Mouse (Mus musculus): ENCODE measurements around the gene Trpc5. TPM values are rescaled to one million over a fixed set of nuclear protein-coding genes. Genes with fewer than 3 reads are reported as not detected.
A peak's percentile ranks its signal among the peaks of the same experiment; 100 is the strongest.

Gene Trpc5
- total RNA-seq (2021), result 10 to 100 TPM; 23.1 to 27.9 TPM
- long read RNA-seq, experiment 1, full-length matches to known transcripts, result 1 of 1 reads
- long read RNA-seq, experiment 1, partial matches to known transcripts, result 0 of 1 reads
- long read RNA-seq, experiment 1, other reads (novel, unspliced or antisense), result 0 of 1 reads
- long read RNA-seq, experiment 2, full-length matches to known transcripts, result 1 of 1 reads
- long read RNA-seq, experiment 2, partial matches to known transcripts, result 0 of 1 reads
- long read RNA-seq, experiment 2, other reads (novel, unspliced or antisense), result 0 of 1 reads

DNA sequence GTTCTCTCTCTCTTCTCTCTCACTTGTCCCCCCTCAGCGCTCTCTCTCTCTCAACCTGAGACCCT lies at the start of gene Trpc5:
Gene Trpc5, minus strand, starts transcription at position 39 of the 65 bp plus-strand sequence.
- intact Hi-C loops (cut with DNase I), result no loop called here
- no peak for DNase-seq (ENCODE audit: low spot score in 2 of 2)

DNA sequence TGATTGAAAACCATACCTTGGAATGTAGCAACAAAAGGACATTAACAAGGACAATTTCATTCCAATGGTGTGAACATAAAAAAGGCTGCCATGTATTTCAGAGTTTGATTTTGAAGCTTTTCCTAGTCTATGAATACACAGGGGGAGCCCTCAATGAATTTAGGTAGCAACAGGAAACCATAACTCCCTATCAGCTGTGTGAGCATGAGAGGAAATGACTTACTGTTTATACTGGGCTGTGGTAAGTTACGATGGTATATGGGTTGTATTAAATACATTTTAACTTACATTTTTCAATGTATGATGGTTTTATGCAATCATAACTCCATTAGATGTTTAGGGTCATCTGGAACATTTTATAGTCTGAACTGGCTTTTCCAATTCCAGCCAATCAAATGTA lies 28.4 kb upstream of the Trpc5 start:
- DNase-seq (ENCODE audit: low spot score in 2 of 2), result no peak
- intact Hi-C loops (cut with DNase I), result no loop called here

DNA sequence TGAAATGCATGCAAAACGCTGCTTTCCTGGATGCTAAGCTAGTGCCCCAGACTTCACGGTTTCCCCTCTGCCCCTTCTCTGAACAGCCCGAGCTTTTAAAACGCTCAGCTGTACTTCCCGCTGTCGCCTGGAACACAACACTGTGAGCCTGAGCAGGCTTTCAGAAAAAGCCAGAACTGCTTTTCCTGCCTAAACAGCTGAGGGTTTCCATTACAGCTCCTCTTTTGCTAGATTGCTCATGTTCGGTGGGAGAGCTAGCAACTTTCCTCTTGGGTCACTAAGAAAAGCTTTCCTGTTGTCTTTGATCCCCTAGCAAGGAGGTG lies 1.8 kb upstream of the Trpc5 start:
- DNase-seq (ENCODE audit: low spot score in 2 of 2), result peak; percentile 4 to 8
- intact Hi-C loops (cut with DNase I), result no loop called here

DNA sequence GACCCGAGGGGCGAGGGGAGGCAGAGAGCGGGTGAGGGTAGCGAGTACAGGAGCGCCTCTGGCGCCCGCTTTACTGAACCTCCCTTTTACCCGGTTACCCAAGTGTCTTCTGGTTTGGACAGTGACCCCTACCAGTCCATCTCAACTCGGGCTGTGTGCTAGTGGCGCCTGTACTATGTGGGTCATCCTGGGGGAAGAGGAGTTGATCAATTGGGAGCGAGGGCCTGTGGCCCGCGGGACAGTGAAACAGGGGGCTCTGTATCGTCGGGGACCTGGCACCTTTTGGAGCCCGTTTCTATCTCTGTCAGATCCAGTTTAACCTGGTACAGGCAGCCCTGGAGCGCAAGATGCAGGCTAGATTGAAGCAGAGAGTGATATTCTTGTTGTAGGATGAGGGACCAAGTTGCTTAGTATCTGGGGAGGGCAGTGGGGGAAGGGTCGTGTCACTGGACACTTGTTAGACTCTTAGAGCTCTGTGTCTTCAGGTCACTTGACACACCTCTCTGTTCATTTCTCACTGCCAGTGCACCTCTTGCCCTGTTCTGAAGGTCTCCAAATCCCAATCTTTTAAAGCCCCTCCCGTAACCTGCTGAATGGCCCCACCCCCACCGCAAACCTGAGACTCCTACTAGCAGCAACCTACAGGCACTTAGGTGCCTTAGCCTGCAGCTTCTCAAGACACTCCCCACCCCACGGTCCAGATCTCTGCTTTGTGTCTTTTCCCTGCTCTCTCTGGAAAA lies 1.3 kb upstream of the Trpc5 start:
- peak in 1 of 2 experiments; percentile 8 for DNase-seq (ENCODE audit: low spot score in 2 of 2)
- intact Hi-C loops (cut with DNase I), result no loop called here

DNA sequence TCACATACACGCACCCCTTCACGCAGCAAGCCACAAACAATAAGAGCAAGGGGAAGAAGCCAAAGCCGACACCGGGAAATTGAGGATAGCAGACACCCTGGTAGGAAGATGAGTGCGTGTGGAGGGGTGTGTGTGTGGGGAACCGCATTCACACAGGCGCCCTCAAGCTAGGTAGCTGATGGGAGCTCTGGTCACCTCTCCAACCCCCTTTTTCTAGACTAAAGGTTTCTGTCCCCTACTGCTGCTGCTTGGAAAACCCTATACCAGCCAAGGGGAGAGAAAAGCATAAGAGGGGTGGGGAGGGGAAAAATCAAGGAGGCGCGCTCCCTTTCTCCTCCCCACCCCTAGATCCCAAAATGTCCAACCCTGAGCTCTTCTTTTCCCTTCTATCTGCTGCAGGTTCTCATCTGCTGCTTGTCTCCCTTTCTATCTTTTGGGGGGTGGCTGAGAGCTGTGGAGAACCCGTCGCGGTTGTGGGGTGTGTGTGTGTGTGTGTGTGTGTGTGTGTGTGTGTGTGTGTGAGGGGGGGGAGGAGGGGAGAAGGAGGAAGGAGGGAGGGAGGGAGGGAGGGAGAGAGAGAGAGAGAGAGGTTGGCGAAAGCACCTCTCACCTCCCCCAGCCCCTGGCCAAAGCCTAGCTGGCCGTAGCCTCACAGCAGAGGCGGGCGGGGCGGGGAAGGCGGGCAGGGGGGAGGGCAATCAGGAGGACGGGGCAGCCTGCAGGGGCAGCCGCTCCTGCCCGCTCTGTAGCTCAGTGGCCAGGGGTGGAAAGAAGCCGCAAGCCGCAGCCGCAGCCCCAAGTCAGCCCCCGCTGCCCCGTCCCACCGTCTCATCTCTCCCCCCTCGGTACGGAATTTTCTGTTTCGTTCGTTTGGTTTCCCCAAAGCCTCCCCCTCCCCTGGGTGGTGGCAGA lies 483 bp upstream of the Trpc5 start, which contains the start of gene Rtl4:
Gene Rtl4, plus strand, starts transcription at position 701 of the 912 bp plus-strand sequence.
- intact Hi-C loops (cut with DNase I), result no loop called here

DNA sequence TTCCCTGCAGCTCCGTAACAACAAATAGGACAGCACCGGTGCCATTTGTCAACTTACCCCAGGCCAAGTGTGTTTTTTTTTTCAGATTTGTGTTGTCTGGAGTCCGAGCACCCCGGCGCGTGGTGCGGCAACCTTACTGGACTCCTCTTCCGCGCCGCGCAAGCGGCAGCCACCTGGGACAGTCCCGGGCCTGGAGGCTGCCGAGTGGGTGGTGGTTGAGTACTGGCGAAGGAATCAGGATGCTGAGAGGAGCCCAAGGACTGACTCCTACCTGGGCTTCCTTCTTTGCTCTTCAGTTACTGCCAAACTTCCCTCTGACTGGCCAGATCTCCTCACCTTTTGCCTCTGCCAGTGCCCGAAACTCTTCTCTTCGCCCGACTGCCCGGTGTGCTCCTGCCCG lies 238 bp downstream of the Trpc5 start:
- intact Hi-C loops (cut with DNase I), result no loop called here
- no peak for DNase-seq (ENCODE audit: low spot score in 2 of 2)

More for the DNA sequence above, 483 bp upstream of the Trpc5 start, which contains the start of gene Rtl4:
- no peak for DNase-seq (ENCODE audit: low spot score in 2 of 2)

DNA sequence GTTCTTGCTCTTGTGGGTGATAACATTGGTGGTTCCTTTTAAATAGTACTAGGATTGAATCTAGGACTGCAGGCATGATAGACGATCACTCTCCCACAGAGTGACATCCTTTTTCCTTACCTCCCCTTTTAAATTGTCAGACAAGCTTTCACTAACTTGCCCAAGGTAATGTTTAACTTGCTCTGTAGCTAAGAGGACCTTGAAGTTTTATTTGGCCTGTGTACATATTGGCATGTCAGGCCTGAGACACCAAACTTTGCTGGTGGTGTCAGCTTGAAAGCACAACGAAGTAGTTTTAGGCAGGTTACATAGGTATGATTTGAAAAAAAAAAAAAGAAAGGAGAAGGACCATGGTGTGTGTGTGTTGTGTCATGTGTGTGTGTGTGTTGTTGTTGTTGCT lies 35.8 kb downstream of the Trpc5 start:
- intact Hi-C loops (cut with DNase I), result no loop called here

DNA sequence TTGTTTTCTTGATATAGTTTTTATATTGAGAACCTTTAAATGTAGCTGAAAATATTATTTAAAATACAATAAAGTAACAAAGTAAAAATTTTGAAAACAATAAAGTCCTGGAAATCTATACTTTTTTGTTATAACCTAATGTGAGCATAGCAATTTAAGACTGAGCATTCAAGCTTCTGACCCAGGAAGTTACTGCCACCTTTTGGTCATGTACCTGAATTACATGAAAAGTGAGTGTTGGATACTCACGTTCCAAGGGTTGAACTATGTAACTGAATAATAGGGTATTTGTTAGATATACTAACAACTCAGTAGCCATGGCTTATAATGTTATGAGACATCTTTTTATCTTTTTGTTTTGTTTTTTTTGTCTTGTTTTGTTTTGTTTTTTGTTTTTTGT lies 42.6 kb downstream of the Trpc5 start:
- DNase-seq (ENCODE audit: low spot score in 2 of 2), result no peak
- intact Hi-C loops (cut with DNase I), result no loop called here

More for the DNA sequence above, 35.8 kb downstream of the Trpc5 start:
- DNase-seq (ENCODE audit: low spot score in 2 of 2), result no peak

DNA sequence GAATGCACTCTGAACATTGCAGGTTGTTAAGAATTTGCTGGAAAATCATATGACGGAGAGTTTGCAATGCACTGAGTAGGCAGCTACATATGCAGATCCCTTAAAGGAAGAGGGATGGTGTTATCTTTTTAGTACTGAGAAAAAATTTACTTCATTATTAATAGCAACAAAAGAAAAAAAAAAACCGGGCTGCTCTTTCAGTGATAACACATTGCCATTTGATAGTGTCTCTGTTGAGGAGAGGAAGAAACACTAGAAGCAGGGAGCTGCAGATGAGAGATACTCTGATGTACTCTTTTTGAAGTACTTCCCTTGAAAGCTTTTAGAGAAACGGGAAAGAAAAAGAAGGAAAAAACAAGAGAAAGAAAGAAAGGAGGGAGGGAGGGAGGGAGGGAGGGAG lies 43.2 kb downstream of the Trpc5 start:
- DNase-seq (ENCODE audit: low spot score in 2 of 2), result no peak
- intact Hi-C loops (cut with DNase I), result no loop called here

DNA sequence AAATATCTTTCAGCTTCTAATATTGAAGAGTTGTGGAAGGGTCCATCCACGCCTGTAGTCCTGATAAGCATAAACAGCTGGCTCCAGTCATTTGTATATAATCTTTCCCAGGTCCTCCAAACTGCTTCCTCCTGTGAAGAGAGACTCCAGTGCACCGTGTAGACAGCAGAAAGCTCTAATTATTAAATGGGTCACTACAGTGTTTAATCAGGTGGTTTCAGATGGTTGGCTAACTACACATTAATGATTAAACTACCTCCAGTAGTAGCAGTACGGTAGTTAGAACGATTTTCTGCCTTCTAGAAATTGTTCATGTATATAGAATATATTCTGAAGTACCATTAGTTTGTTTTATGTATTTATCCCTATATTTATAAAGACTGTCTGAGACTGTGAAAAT lies 75.2 kb downstream of the Trpc5 start:
- DNase-seq (ENCODE audit: low spot score in 2 of 2), result no peak
- intact Hi-C loops (cut with DNase I), result no loop called here

DNA sequence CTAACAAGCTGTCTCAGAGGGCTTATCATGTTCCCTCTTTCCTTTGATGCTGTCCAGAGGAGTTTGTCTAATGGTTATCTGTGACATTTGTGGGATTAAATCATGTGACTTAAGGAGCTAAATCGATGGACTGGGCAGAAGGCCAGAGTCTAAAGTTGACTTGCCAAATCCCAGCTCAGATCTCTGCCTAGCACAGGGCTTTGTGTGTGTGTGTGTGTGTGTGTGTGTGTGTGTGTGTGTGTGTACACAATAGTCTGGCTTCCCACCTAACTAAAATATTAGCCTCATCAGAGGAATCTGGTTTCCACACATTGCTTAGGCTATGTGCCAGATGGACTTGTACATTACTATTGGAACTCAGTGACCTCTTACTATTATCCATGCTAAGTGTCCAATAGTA lies 151.5 kb downstream of the Trpc5 start:
- intact Hi-C loops (cut with DNase I), result no loop called here
- DNase-seq (ENCODE audit: low spot score in 2 of 2), result no peak

DNA sequence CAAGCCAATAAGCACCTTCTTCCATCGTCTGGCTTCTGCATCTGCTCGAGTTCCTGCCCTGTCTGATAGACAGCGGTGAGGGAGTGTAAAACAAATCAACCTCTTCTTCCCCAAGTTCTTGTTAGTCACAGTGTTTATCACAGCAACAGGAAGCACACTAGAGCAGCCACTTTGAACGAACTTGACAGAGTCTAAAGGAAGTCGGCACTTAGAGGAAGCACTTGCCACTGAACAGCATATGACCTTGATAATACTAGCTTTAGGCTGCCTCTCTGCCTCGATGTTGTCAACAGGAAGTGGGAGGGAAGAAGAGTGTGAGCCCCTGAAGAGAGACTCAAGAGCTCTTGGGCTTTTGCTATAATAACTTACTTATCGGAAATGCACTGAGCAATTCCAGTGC lies 161.9 kb downstream of the Trpc5 start:
- intact Hi-C loops (cut with DNase I), result no loop called here
- DNase-seq (ENCODE audit: low spot score in 2 of 2), result no peak

DNA sequence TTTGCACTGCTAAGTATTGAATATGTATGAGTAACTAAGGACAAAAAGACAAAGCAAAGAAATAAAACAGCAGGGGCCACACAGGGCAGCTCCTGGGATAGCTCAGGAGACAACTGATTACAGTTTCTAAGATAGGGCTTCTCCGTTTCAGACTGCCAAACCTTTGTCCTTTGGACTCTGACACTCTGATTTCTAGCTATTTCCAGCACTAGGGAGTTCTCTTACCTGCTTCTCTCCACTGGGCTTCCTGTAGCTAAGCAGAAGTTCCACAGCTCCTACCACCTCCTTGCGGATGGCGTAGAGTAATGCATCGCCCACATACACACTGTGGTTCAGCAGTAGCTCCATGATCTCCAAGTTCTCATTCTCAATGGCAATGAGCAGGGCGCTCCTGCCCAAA lies 164.7 kb downstream of the Trpc5 start:
- intact Hi-C loops (cut with DNase I), result no loop called here
- no peak for DNase-seq (ENCODE audit: low spot score in 2 of 2)

DNA sequence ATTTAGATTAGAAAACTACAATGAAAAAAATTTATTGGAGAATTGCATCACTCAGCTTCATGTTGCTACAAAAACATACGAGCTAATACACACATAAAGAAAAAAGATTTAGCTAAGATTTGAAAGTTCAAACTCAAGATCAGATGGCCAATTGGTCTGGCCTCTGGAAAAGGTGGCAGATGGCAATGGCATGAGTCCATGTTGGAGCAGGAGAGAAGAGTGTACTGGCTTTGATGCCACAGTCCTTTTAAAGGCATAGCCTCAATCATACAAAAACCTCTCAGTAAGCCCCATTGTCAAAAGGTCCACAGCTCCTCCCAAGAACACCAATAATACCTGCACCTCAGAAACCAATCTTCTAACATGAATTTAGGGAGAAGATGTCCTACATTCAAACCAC lies 196.6 kb downstream of the Trpc5 start:
- intact Hi-C loops (cut with DNase I), result no loop called here
- DNase-seq (ENCODE audit: low spot score in 2 of 2), result no peak

DNA sequence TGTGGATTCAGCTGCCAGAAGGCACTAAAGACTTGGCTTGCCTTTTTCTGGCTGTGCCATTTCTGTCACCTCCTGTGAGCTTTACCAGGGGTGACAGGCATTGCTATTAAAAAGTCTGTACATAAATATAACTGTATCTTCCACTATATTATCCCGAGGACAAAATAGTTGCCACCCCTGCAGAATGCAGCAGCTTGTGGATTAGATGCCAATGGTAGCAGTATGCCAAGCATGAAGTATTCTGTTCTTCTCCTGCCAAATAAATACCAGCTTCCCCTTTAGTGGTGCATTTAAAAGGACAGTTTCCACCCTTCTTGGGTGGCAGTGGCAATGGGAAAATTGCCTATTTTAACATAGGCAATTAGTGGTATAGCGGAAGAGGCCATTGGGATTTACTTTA lies 223.6 kb downstream of the Trpc5 start:
- peak in 1 of 2 experiments; percentile 2 for DNase-seq (ENCODE audit: low spot score in 2 of 2)
- intact Hi-C loops (cut with DNase I), result no loop called here

DNA sequence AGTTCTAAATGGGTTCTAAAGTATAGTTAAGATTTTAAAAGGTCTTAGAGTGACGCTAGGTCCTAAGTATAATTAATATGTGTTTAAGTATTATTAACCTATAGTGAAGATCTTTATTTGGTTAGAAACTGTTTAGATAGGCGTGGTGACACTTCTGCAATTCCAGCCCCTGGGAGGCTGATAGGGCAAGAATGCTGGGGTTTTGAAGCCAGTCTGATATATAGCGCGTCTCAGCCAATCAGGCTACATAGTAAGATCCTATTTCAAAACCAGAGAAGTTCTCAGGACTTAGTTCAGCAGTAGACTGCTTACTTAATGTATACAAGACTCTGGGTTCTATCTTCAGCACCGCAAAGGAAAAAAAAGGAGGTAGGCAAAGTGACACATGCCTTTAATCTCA lies 231.7 kb downstream of the Trpc5 start, which contains the start of gene Trpc5os:
Gene Trpc5os, plus strand, starts transcription at position 301 of the 400 bp plus-strand sequence.
- intact Hi-C loops (cut with DNase I), result no loop called here
- no peak for DNase-seq (ENCODE audit: low spot score in 2 of 2)

DNA sequence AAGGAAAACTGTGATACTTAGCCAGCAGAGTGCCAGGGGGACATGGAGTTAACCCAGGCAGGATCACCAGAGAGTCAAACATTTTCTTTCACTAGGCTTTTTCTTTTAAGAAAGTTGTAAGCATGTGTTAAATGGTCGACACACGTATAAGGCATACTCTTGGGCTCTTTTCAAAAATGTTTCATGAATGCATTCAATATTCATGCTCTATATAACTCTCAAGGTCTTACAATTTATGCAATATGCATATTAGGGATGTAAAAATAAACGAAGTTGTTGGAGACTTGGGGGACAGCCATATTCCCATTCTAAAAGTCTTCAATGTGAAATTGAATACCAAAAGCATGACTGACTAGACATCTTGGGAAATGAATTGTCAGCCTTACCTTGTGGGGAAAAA lies 264.1 kb downstream of the Trpc5 start:
- intact Hi-C loops (cut with DNase I), result no loop called here
- DNase-seq (ENCODE audit: low spot score in 2 of 2), result no peak

DNA sequence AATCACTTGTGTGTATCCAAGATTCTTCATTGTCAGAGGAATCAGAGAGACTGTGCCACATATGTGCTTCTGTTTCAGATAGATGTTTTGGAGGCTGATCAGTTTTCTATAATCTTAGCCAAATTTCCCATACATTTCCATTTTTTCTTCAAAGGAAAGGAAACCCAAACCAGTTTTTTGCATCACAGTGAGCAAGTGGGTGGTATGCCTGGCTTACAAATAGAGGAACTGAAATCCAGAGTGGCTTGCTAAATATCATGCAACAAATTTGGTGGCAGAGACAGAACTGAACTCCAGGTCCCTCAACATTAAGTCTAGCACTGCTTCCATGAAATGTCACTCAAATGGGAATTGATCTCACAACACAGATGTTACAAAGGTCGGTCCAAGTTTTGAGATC lies 266.9 kb downstream of the Trpc5 start:
- no peak for DNase-seq (ENCODE audit: low spot score in 2 of 2)
- intact Hi-C loops (cut with DNase I), result no loop called here

DNA sequence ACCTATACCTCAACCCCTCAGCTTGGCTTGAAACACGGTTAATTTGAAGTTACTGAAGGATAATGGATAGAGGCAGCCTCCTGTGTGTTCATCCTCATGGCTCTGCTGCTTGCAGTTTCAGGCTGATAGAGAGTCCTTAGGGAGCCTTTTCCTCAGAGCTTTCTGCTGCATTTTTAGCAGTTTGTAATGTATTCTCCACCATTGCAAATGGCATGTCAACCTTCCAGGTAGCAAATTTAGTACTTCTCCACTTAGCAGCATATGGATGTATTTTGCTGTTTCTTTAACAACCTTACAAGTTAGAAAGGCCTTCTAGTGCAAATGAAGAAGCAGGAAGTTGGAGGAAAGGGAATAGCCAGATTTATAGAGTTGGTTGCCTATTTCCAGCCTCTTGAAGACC lies 267.7 kb downstream of the Trpc5 start:
- intact Hi-C loops (cut with DNase I), result no loop called here

DNA sequence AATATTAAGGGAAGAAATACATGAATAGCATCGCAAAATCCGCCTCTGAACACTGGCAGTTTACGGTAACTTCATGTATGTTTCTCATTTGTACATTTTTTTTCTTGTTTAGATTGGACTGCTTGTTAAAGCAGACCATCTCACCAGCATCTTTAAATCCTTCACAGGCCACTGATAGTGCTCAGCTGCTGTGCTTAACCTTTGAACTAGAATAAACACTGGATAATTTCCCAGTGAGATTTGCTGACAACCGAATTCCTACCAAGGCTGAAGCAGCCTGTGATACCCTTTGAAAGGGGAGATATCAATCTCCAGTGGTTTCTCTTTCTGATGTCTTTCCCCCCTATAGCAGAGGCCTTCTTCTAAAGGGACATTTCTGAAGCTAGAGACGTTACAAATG lies 279.9 kb downstream of the Trpc5 start:
- intact Hi-C loops (cut with DNase I), result loop anchor here (5.0 to 10.0 kb wide), 2 partner anchors 899 to 987 kb away; no protein-coding TSS in a partner anchor
- DNase-seq (ENCODE audit: low spot score in 2 of 2), result no peak

More for the DNA sequence above, 267.7 kb downstream of the Trpc5 start:
- DNase-seq (ENCODE audit: low spot score in 2 of 2), result peak in 1 of 2 experiments; percentile 3

DNA sequence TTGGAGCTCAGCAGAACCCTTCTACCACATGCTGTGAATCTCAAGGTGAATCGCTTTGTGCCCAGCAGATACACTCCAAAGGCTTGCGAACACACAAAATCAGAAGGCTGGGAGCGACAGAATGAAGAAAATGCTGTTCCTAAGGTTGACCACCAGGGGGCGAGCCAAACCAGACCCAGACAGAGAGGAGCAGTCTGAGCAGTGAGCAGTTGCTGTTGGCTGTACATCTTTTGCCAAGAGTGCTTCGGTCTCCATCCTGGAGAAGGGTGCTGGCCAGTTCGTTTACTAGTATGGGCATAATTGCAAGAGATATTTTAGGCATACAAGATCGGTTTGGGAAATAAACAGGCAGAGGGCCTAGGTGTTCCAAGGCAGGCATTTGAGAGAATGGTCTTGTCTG lies 284.5 kb downstream of the Trpc5 start:
- DNase-seq (ENCODE audit: low spot score in 2 of 2), result peak; percentile 18 to 44
- intact Hi-C loops (cut with DNase I), result loop anchor here (10.0 kb wide), 1 partner anchor 991 kb away; no protein-coding TSS in a partner anchor
